Mouse (Mus musculus): ENCODE results near the gene Rps26. TPM values are rescaled to one million over a fixed set of nuclear protein-coding genes. Genes with fewer than 3 reads are reported as not detected.

Gene Rps26
- 781 and 811 TPM in 2 replicates for polyA plus RNA-seq (2015; fragmentation: Nextera tagmentation; extraction: Ambion mirVana)

DNA sequence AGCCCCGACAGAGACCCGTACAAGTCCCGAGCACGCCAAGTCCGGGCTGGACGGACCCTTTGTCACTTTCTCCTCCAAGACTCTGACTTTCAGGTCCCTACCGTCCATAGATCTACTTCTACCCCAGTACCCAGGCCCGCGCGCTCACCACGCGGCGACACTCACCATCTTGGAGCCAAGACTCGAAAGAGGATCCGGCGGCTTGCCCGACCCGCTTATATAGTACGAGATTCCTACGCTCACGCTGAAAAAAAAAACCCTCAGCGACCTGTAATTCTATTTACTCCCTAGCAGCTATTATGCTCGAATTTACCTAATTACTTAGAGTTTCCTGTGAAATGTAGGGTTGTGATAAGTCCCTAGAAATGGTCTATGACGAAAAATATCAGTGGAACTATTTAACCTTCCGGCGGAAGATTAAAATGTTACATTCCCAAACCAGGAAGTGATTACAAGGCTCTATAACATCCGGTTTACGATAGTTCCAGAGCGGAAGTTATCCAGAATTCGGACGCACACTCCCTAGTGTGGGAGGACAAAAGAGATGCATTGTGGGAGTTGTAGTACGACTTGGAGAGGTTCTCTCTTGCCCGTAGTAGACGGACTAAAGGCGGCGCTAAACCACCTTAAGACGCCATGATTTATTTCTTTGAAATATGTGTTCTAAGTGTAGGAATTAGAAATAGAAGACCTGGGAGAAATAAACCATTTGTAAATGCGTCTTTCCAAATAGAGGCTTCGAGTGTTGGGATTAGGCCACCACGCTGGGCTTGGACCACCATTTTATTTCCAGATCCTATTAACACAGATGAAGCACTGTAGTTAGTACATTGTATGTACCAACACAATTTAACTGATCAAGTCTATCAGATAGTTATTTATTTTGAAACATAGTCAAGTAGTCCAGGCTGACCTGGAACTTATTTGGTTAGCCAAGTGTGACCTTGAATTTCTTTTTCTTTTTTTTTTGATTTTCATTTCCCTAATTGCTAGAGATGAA is at the start of gene Rps26:
TSS of gene Rps26 (minus strand) at position 437 of the 1,000 bp plus-strand sequence.
- under 1% methylated on average over 40 of the region's 40 CpGs for WGBS
- Histone ChIP-seq H3K4me1 (replicated peaks; ENCODE audit: control insufficient read depth, insufficient read depth) (peaks cover 4% of the 10 kb centered on the region; the same call in 1 of the 2 replicates), H3K9ac (ENCODE audit: low read length) (peak within 1 kb of the TSS; percentile 88), H3K27ac (replicated peaks) (peak within 1 kb of the TSS; percentile 65), H3K36me3 (ENCODE audit: control insufficient read depth, insufficient read depth, low read length) (peaks cover 6% of the 10 kb centered on the region), H3K4me3 (ENCODE audit: low read depth, low read length) (peak within 1 kb of the TSS; percentile 70), H3K4me2 (replicated peaks; ENCODE audit: low read depth) (peak within 1 kb of the TSS; percentile 80), H3K27me3 (ENCODE audit: control insufficient read depth, insufficient read depth, low read length) (no peaks in the 10 kb centered on the region), H3K9me3 (ENCODE audit: control insufficient read depth, low read length) (no peaks in the 10 kb centered on the region)
- DNase-seq (ENCODE audit: low spot score): peak; percentile 84
- ATAC-seq (ENCODE audit: low FRiP score, low TSS enrichment): peak; percentile 98
- TF ChIP-seq CTCF (IDR thresholded peaks at IDR 0.05; ENCODE audit: low read depth): peak; percentile 72
- TF ChIP-seq EP300 (optimal IDR thresholded peaks at IDR 0.05): peak; percentile 90

DNA sequence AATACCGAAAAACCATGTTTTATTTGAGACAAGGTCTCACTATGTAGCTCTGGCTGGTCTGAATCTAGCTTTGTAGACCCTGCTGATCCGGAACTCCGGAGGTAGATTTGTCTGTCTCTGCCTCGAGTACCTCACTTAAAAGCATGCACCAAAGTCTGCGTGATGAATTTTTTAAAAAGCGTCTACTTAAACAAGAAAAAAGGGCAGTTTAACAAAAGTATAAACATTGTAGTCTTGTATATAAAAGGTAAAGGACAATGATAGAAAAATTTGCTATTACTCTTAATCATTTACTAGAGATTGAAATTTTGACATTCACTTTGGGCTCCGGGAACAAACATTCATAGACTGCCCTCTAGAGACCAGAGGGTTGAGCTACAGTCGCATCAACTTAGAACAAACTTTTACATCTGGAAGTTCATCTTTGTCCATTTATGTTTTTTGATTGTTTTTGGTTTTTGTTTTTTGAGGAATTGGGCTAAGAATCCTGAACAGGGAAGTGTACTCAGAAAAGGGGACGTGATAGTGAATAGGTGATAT is 48.0 kb upstream of the Rps26 start:
- WGBS: 1% methylated on average over 9 of the region's 9 CpGs
- Histone ChIP-seq H3K36me3 (ENCODE audit: control insufficient read depth, insufficient read depth, low read length) (no peaks in the 10 kb centered on the region), H3K4me3 (ENCODE audit: low read depth, low read length) (peak overlapping the region; percentile 67), H3K27me3 (ENCODE audit: control insufficient read depth, insufficient read depth, low read length) (no peaks in the 10 kb centered on the region), H3K4me2 (replicated peaks; ENCODE audit: low read depth) (peak overlapping the region; percentile 83), H3K27ac (replicated peaks) (peak overlapping the region; percentile 80), H3K9ac (ENCODE audit: low read length) (no peak overlapping the region), H3K4me1 (replicated peaks; ENCODE audit: control insufficient read depth, insufficient read depth) (no peaks in the 10 kb centered on the region), H3K9me3 (ENCODE audit: control insufficient read depth, low read length) (no peaks in the 10 kb centered on the region)
- DNase-seq (ENCODE audit: low spot score) (no peak), ATAC-seq (ENCODE audit: low FRiP score, low TSS enrichment) (no peak)
- no peak for TF ChIP-seq EP300 (optimal IDR thresholded peaks at IDR 0.05)
- TF ChIP-seq CTCF (IDR thresholded peaks at IDR 0.05; ENCODE audit: low read depth): peak; percentile 82

- Histone ChIP-seq H3K9ac (ENCODE audit: low read length) (peak within 1 kb of the TSS; percentile 69), H3K9me3 (ENCODE audit: control insufficient read depth, low read length) (no peaks in the 10 kb centered on the region), H3K27ac (replicated peaks) (peak within 1 kb of the TSS; percentile 80), H3K4me2 (replicated peaks; ENCODE audit: low read depth) (peak within 1 kb of the TSS; percentile 83), H3K27me3 (ENCODE audit: control insufficient read depth, insufficient read depth, low read length) (no peaks in the 10 kb centered on the region), H3K4me3 (ENCODE audit: low read depth, low read length) (peak within 1 kb of the TSS; percentile 67), H3K4me1 (replicated peaks; ENCODE audit: control insufficient read depth, insufficient read depth) (no peaks in the 10 kb centered on the region), H3K36me3 (ENCODE audit: control insufficient read depth, insufficient read depth, low read length) (no peaks in the 10 kb centered on the region)
- WGBS: under 1% methylated on average over 51 of the region's 60 CpGs
- peak; percentile 88 for ATAC-seq (ENCODE audit: low FRiP score, low TSS enrichment)
- peak; percentile 89 for DNase-seq (ENCODE audit: low spot score)
- TF ChIP-seq CTCF (IDR thresholded peaks at IDR 0.05; ENCODE audit: low read depth): no peak
- no peak for TF ChIP-seq EP300 (optimal IDR thresholded peaks at IDR 0.05)
Observed at GRCm38 (mm10) chr10:128673763-128674468, 47.4 kb upstream of the Rps26 start, which contains the start of gene Suox. TSS of gene Suox (minus strand) at chr10:128674073.

DNA sequence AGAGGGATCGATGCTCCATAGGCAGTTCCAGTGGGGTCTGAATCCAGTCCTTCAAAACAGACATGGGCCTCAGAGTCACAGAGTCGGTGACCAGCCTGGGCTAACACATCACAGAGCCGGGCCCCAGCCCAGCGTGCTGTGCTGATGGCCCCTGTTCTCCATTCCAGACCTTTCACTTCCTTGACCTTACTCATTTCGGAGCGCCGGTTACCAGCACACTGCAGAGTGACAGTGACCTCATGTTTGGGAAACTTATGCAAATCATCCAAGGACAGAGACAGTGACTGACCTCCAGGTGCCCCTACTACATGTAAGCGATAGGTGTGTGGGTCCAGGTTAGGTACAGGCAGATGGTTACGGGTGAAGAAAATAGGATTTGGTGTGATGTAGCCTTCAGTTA is 44.6 kb upstream of the Rps26 start:
- Histone ChIP-seq H3K4me3 (ENCODE audit: low read depth, low read length) (no peak overlapping the region), H3K27ac (replicated peaks) (no peak overlapping the region), H3K9me3 (ENCODE audit: control insufficient read depth, low read length) (no peaks in the 10 kb centered on the region), H3K4me1 (replicated peaks; ENCODE audit: control insufficient read depth, insufficient read depth) (no peaks in the 10 kb centered on the region), H3K4me2 (replicated peaks; ENCODE audit: low read depth) (no peak overlapping the region), H3K27me3 (ENCODE audit: control insufficient read depth, insufficient read depth, low read length) (no peaks in the 10 kb centered on the region), H3K9ac (ENCODE audit: low read length) (no peak overlapping the region), H3K36me3 (ENCODE audit: control insufficient read depth, insufficient read depth, low read length) (no peaks in the 10 kb centered on the region)
- TF ChIP-seq EP300 (optimal IDR thresholded peaks at IDR 0.05) (no peak), CTCF (IDR thresholded peaks at IDR 0.05; ENCODE audit: low read depth) (no peak)
- DNase-seq (ENCODE audit: low spot score) (no peak), ATAC-seq (ENCODE audit: low FRiP score, low TSS enrichment) (no peak)
- WGBS: 91% methylated on average over 9 of the region's 9 CpGs

GRCm38 (mm10) chr10:128668790-128669672 is 42.5 kb upstream of the Rps26 start:
- Histone ChIP-seq H3K9me3 (ENCODE audit: control insufficient read depth, low read length) (no peaks in the 10 kb centered on the region), H3K27me3 (ENCODE audit: control insufficient read depth, insufficient read depth, low read length) (no peaks in the 10 kb centered on the region), H3K27ac (replicated peaks) (peak overlapping the region; percentile 49; the same call in 1 of the 2 replicates), H3K4me3 (ENCODE audit: low read depth, low read length) (peak overlapping the region; percentile 75), H3K9ac (ENCODE audit: low read length) (peak overlapping the region; percentile 76), H3K4me1 (replicated peaks; ENCODE audit: control insufficient read depth, insufficient read depth) (no peaks in the 10 kb centered on the region), H3K36me3 (ENCODE audit: control insufficient read depth, insufficient read depth, low read length) (no peaks in the 10 kb centered on the region), H3K4me2 (replicated peaks; ENCODE audit: low read depth) (peak overlapping the region; percentile 96)
- ATAC-seq (ENCODE audit: low FRiP score, low TSS enrichment) (peak; percentile 62; the same call in 1 of the 2 replicates), DNase-seq (ENCODE audit: low spot score) (peak; percentile 83)
- no peak for TF ChIP-seq CTCF (IDR thresholded peaks at IDR 0.05; ENCODE audit: low read depth)
- TF ChIP-seq EP300 (optimal IDR thresholded peaks at IDR 0.05): no peak
- 1% methylated on average over 42 of the region's 42 CpGs for WGBS
